Mouse (Mus musculus) E14TG2a.4 (cell line): ENCODE results near the gene Pfdn6.
"Not testable (repeated sequence)": the region's sequence is repeated elsewhere in the genome, so short reads cannot be mapped to it uniquely, and the experiment has no call there.

Source experiments
- H3K27me3 ChIP-seq: 2 replicates; pipeline ENCODE4 v1.6.1; 2014; ENCODE audit warnings: low read length, control low read depth; ENCODE audit not compliant: insufficient read depth
- H3K36me3 ChIP-seq: 2 replicates; pipeline ENCODE4 v1.6.1; 2014; ENCODE audit warnings: low read length, control low read depth; ENCODE audit not compliant: insufficient read depth
- H3K4me1 ChIP-seq: replicated peaks from 2 replicates; pipeline ENCODE4 v1.6.1; 2014; ENCODE audit warnings: low read depth, low read length, control low read depth
- H3K4me3 ChIP-seq: replicated peaks from 2 replicates; pipeline ENCODE4 v1.5.1; 2014; ENCODE audit warnings: mild to moderate bottlenecking, low read length
- H3K9me3 ChIP-seq: 2 replicates; pipeline ENCODE4 v1.6.1; 2014; ENCODE audit warnings: low read length, control low read depth
- CTCF ChIP-seq: conservative IDR thresholded peaks from 2 replicates; pipeline ENCODE4 v1.5.1; 2014; ENCODE audit warnings: low read length
- NANOG ChIP-seq: IDR thresholded peaks from 2 replicates; pipeline ENCODE4 v1.6.1; 2014; ENCODE audit warnings: borderline replicate concordance, low read length, mixed read lengths
- POU5F1 ChIP-seq: IDR thresholded peaks from 2 replicates; pipeline ENCODE4 v1.6.1; 2014; ENCODE audit warnings: low read length, borderline replicate concordance

Gene Pfdn6

DNA sequence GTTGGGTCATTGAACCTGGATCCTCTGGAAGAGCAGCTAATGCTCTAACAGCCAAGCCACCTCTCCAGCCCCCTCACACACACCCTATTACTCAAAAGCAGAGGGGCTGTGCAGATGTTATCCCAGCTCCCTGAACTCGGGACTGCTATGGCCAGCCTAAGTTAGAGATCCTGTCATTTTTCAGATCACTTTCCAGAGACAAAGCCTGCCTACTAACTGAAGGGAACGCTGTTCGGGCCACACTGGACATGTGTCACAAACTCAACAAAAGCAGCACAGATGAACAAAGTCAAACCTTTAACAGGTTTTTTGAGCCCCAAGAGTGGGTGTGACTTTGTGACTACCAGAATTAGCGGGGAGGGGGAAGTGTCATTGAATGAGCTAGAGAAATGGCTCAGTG, 12.7 kb upstream of the Pfdn6 start:
- Histone ChIP-seq H3K27me3 (no peaks in the 10 kb centered on the region), H3K36me3 (peaks cover 74% of the 10 kb centered on the region), H3K4me3 (peak overlapping the region; percentile 95), H3K9me3 (no peaks in the 10 kb centered on the region), H3K4me1 (peaks cover 70% of the 10 kb centered on the region)
- TF ChIP-seq NANOG (no peak), CTCF (no peak), POU5F1 (no peak)

DNA sequence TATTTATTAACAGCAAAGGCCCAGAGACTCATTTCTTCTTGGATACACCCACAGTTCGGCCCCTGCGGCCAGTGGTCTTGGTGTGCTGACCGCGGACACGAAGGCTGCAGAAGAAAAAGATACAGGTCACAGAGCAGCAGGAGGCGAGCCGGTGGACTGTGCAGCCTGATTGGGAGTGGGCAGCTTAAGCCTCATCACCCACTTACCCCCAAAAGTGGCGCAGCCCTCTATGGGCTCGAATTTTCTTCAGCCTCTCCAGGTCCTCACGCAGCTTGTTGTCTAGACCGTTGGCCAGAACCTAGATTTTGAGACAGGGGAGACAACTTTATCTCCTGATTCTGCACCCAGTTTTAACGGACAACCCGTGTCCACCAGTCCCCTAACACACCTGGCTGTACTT, 11.9 kb upstream of the Pfdn6 start:
- H3K9me3 ChIP-seq, H3K27me3 ChIP-seq: not testable (repeated sequence)
- Histone ChIP-seq H3K4me1 (peaks cover 72% of the 10 kb centered on the region), H3K36me3 (peaks cover 75% of the 10 kb centered on the region), H3K4me3 (peak overlapping the region; percentile 95)

DNA sequence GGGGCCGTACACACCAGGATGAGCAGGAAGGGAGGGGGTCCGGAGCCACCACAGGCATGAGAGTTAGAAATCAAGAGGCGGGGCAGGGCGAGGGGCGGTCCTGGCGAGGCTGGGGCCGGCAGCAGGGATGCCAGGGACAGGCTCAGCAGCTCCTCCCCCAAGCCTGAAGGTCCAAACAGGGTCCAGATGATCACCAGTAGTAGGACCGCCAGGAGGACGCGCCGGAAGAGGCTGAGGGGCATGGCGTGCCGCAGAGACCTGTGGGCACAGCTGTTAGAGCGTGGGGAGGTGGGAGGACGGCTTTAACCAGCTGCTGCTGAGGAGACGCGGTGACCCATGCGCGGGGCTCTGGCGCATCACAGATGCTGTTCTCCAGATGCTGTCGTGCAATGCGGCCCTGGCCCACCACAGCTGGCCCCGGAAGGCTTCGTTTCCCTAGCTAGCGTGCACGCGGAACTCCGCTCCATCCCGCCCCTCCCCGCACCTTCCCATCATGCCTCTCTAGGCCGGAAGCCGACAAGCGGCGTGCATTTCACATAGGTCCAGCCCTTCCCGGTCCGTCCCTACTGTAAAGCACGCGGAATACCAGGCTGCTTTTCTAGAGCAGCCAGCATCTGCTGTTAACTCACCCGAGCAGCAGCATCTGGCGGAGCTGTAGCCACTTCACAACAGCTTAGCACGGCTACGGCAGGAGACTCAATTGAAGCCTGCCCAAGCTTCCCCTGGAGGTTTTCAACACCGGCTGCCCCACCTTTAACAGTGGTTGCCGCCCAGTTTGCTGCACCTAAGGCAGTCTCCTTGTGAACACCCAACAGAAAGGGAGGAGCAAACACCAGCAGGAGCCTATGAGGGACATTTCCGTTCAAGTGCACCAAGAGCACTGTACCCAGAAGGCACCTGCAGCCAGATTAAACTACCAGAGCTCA, 11.1 kb upstream of the Pfdn6 start, which contains the start of gene B3galt4:
B3galt4 (minus strand) TSS at position 468 of the 926 bp plus-strand sequence.
- H3K36me3 ChIP-seq, result peaks cover 83% of the 10 kb centered on the region
- TF ChIP-seq POU5F1 (no peak), NANOG (peak; percentile 50; the same call in 1 of the 2 replicates)
- H3K4me1 ChIP-seq, result peaks cover 66% of the 10 kb centered on the region
- peak within 1 kb of the TSS; percentile 95 for H3K4me3 ChIP-seq
- H3K9me3 ChIP-seq, result no peaks in the 10 kb centered on the region
- H3K27me3 ChIP-seq, result no peaks in the 10 kb centered on the region

DNA sequence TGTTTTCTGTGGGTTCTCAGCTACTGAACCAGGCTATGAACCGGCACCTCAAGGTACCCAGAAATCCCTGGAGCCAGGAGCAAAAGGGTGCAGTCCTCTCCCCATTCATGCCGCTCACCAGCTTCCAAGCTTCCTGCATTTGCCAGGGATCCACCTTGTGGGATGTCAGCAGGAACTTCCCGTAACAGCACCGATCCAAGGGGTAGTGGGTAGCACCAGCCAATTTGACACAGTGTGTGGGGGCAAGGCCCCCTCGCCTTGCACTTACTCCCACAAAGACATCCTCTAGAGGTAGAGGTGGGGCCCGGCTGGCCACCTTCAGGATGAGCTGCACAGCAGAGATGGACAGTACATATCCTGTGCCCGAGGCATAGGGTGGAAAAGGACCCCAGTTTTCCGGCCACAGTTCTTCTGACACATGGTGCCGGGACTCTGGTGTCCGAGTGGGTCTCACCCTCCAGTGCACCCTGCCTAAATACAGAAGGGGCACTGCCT, 10.0 kb upstream of the Pfdn6 start:
- Histone ChIP-seq H3K36me3 (peaks cover 93% of the 10 kb centered on the region), H3K27me3 (no peaks in the 10 kb centered on the region), H3K4me3 (peak overlapping the region; percentile 95), H3K4me1 (peaks cover 65% of the 10 kb centered on the region), H3K9me3 (no peaks in the 10 kb centered on the region)
- TF ChIP-seq NANOG (no peak), POU5F1 (no peak), CTCF (no peak)

DNA sequence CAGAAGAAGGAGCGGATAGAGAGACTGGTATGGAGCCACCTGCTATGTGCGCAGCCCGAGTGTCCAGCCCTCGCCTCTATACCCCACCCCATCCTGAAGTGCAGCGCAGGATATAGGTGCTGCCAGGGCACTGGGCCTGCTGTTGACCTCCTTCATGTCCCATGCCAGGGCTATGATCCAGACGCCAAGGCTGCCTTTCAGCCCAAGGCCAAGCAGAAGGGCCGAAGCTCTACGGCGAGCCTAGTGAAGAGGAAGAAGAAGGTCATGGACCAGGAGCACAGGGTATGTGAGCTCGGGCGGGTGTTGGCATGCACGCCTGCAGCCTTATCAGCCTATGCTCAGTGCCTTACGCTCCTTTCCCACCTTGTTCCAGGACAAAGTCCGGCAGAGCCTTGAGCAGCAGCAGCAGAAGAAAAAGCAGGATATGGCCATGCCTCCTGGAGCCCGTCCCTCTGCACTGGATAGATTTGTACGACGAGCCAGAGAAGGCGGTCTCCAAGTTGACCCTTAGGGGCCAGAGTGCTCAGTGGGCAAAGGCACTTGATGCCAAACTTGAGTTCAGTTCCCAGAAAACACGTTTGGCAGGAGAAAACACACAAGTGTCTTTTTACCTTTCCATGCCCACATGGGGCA, 8.9 kb upstream of the Pfdn6 start:
- TF ChIP-seq CTCF (no peak), NANOG (no peak), POU5F1 (no peak)
- H3K4me1 ChIP-seq, result peaks cover 63% of the 10 kb centered on the region

DNA sequence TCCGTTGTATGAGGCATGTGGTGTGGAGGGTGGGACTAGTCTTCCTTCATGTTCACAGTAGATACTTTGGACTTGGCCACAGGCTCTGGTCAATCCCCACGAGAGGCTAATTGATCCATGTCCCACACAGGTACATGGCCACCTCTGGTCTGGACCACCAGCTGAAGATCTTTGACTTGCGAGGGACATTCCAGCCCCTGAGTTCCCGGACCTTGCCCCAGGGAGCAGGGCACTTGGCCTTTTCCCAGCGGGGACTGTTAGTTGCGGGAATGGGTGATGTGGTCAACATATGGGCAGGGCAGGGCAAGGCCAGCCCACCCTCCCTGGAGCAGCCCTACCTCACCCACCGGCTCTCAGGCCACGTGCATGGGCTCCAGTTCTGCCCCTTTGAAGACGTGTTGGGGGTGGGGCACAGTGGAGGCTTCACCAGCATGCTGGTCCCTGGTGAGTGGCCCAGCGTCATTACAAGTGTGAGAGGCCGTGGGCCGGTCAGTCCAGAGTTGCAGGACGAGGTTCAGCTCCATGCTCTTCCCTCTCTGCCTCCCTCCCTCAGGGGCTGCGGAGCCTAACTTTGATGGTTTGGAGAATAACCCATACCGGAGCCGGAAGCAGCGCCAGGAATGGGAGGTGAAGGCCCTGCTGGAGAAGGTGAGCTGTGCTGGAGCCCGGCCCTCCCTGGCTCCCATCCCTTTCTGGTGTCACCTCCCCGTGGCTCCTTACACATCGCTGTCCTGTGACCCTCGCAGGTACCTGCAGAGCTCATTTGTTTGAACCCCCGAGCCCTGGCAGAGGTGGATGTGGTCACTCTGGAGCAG, 8.2 kb upstream of the Pfdn6 start:
- H3K4me3 ChIP-seq, result peak overlapping the region; percentile 45; the same call in 1 of the 2 replicates
- no peaks in the 10 kb centered on the region for H3K27me3 ChIP-seq
- TF ChIP-seq POU5F1, result no peak
- TF ChIP-seq CTCF, result no peak
- no peak for TF ChIP-seq NANOG
- peaks cover 62% of the 10 kb centered on the region for H3K4me1 ChIP-seq
- no peaks in the 10 kb centered on the region for H3K9me3 ChIP-seq
- H3K36me3 ChIP-seq, result peaks cover 93% of the 10 kb centered on the region

More for the DNA sequence above, 8.9 kb upstream of the Pfdn6 start:
- Histone ChIP-seq H3K36me3 (peaks cover 93% of the 10 kb centered on the region), H3K9me3 (no peaks in the 10 kb centered on the region), H3K27me3 (no peaks in the 10 kb centered on the region), H3K4me3 (peak overlapping the region; percentile 45)

DNA sequence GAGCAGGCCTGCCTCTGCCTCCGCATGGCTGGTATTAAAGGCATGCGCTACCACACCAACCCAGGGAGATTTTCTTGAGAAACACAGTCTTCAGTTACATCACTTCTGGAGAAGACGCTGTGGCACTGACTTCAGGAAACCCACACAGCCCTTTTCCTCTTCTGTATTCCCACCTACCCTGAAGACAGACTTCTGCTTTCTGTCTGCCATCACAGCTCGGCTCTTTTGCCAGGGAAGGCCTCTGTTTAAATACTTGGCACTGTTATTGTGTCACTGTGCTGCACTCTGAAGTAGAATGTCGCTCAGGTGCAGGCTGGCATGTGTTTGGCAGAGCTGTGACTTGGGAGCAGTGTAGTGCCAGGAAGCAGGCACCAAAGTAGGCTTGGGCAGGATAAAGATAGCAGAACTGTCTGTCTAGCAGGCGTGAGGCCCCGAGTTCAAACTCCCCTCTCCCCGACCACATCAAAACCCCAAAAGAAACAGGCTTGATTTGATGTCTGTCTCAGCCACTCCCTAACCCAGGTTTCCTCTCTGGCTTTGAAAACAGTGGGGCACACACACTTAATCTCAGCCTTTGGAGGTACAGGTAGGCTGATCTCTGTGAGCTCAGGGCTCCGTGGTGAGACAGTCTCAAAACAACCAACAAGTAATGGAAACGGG, 7.4 kb upstream of the Pfdn6 start:
- Histone ChIP-seq H3K4me3 (no peak overlapping the region), H3K27me3 (no peaks in the 10 kb centered on the region), H3K4me1 (peaks cover 61% of the 10 kb centered on the region), H3K9me3 (no peaks in the 10 kb centered on the region), H3K36me3 (peaks cover 93% of the 10 kb centered on the region)
- TF ChIP-seq NANOG (no peak), CTCF (no peak), POU5F1 (no peak)
